Mouse (Mus musculus) kidney, adult 2 months (tissue): ENCODE results near the gene Gm10666. TPM values are rescaled to one million over a fixed set of nuclear protein-coding genes. Genes with fewer than 3 reads are reported as not detected.
"Not testable (repeated sequence)": the region's sequence is repeated elsewhere in the genome, so short reads cannot be mapped to it uniquely, and the experiment has no call there.

Experiments
- DNase-seq: peaks from one replicate; pipeline ENCODE4 v3.0.0; 2021
- H3K27ac ChIP-seq: fragments of 200-500 bp; 2 replicates; pipeline ENCODE4 v1.5.1; 2012; ENCODE audit warnings: low read depth, low read length, control low read depth, inconsistent platforms; ENCODE audit not compliant: insufficient read depth
- H3K27me3 ChIP-seq: fragments of 200-500 bp; replicated peaks from 2 replicates; pipeline ENCODE4 v1.6.1; 2012; ENCODE audit warnings: mild to moderate bottlenecking, moderate library complexity, low read length, inconsistent platforms; ENCODE audit not compliant: control insufficient read depth, insufficient read depth
- H3K36me3 ChIP-seq: fragments of 200-500 bp; 2 replicates; pipeline ENCODE4 v1.6.1; 2012; ENCODE audit warnings: mild to moderate bottlenecking, moderate library complexity, low read length, inconsistent platforms; ENCODE audit not compliant: control insufficient read depth, insufficient read depth
- H3K4me1 ChIP-seq: fragments of 200-500 bp; 2 replicates; pipeline ENCODE4 v1.6.1; 2011; ENCODE audit warnings: low read length; ENCODE audit not compliant: control insufficient read depth, insufficient read depth
- H3K4me3 ChIP-seq: fragments of 200-500 bp; 2 replicates; pipeline ENCODE4 v1.5.1; 2011; ENCODE audit warnings: mild to moderate bottlenecking, low read depth, low read length, control low read depth; ENCODE audit not compliant: insufficient read depth
- WGBS: fragments of 180-500 bp; shearing (Covaris S2); methylation state at CpG from one replicate; pipeline ENCODE4 v1.1.7; 2018; 5-methylcytosine and 5-hydroxymethylcytosine counted together
- polyA plus RNA-seq: library from polyadenylated mRNA; depleted of rRNA; stranded (reverse); fragments of >200 nt; gene quantifications from 2 replicates; pipeline ENCODE4 v1.2.3, GENCODE M21; 2012; rRNA removed

Gene Gm10666
- polyA plus RNA-seq = not detected in 2 replicates

DNA sequence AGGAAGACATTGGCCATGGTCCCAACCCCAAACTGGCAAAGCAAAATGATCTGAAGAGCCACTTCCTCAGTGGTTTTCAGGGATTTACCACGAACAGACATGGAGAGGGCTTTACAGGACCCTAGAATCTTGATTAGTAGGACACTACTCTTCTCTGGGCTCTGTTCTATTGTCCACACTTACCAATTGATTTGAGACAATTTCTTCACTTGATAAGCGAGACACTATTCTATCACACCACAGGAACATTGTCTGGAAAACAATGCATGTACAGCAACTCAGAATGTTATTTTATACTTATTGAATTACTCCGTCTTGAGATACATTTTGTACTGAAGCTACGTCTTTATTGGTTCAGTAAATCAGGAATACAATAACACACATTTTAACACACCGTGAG is at the start of gene Gm10666:
Gene Gm10666 (minus strand): TSS at position 101 of the 400 bp plus-strand sequence.
- DNase-seq, H3K4me1 ChIP-seq: not testable (repeated sequence)
- no CpG with 5 or more reads among the region's 5 CpGs for WGBS

DNA sequence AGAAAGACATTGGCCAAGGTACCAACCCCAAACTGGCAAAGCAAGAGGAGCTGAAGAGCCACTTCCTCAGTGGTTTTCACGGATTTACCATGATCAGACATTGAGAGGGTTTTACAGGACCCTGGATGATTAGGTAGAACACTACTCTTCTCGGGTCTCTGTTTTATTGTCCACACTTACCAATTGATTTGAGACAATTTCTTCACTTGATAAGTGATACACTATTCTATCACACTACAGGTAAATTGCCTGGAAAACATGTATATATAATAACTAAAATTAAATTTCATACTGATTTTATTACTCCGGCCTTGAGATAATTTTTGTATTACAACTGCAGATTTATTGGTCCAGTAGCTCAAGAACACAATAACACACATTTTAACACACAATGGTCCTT is 29.4 kb upstream of the Gm10666 start, which contains the start of gene Vmn1r142:
Gene Vmn1r142 (minus strand): TSS at position 101 of the 400 bp plus-strand sequence.
- H3K36me3 ChIP-seq, H3K4me3 ChIP-seq, H3K27ac ChIP-seq, H3K27me3 ChIP-seq, DNase-seq, H3K4me1 ChIP-seq: not testable (repeated sequence)
- no CpG with 5 or more reads among the region's 3 CpGs for WGBS

More for the DNA sequence above, at the start of gene Gm10666:
- H3K4me3 ChIP-seq, H3K36me3 ChIP-seq, H3K27ac ChIP-seq, H3K27me3 ChIP-seq: not testable (repeated sequence)

DNA sequence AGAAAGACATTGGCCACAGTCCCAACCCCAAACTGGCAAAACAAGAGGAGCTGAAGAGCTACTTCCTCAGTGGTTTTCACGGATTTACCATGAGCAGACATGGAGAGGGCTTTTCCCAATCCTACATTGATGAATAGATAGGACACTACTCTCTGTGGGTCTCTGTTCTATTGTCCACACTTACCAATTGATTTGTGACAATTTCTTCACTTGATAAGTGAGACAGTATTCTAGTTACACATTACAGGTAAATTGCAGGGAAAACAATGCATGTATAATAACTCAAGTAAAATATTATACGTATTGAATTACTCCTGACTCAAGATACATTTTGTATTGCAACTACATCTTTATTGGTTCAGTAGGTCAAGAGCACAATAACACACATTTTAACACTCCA is 16.4 kb downstream of the Gm10666 start, which contains the start of gene Gm16451:
Gene Gm16451 (minus strand): TSS at position 101 of the 400 bp plus-strand sequence.
- WGBS = no CpG with 5 or more reads among the region's 2 CpGs
- H3K36me3 ChIP-seq, DNase-seq, H3K27ac ChIP-seq, H3K4me1 ChIP-seq, H3K4me3 ChIP-seq, H3K27me3 ChIP-seq: not testable (repeated sequence)

Other genes starting within 250 kb of the Gm10666 start
- gene Gm5891, start 213.4 kb downstream of the Gm10666 start, polyA plus RNA-seq = not detected in 2 replicates
- not detected in 2 replicates for gene Vmn1r137, start 140.2 kb downstream of the Gm10666 start, polyA plus RNA-seq
- gene Vmn1r138, start 105.8 kb downstream of the Gm10666 start, polyA plus RNA-seq = not detected in 2 replicates
- gene Gm6176, start 78.4 kb downstream of the Gm10666 start, polyA plus RNA-seq = not detected in 2 replicates
- gene Vmn1r139, start 65.7 kb downstream of the Gm10666 start, polyA plus RNA-seq = not detected in 2 replicates
- gene Gm16451, start 16.5 kb downstream of the Gm10666 start, polyA plus RNA-seq = not detected in 2 replicates
- not detected in 2 replicates for gene Vmn1r142, start 29.3 kb upstream of the Gm10666 start, polyA plus RNA-seq
- not detected in 2 replicates for gene Vmn1r143, start 54.6 kb upstream of the Gm10666 start, polyA plus RNA-seq
- gene Gm8653, start 66.5 kb upstream of the Gm10666 start, polyA plus RNA-seq = not detected in 2 replicates
- not detected in 2 replicates for gene Gm8453, start 94.7 kb upstream of the Gm10666 start, polyA plus RNA-seq
- gene Gm4187, start 195.0 kb upstream of the Gm10666 start, polyA plus RNA-seq = not detected in 2 replicates
- gene Gm8660, start 236.3 kb upstream of the Gm10666 start, polyA plus RNA-seq = not detected in 2 replicates